ENCODE assay signal across 2 mouse cellular contexts in genomic region chr8:107217230-107217629, GRCm38 (mm10).
DNase-seq lines count a peak whose midpoint lies in the region; TF ChIP-seq lines count a peak whose summit lies in the region.
"Not testable (repeated sequence)": the region's sequence is repeated elsewhere in the genome, so short reads cannot be mapped to it uniquely, and the experiment has no call there.

No protein-coding gene starts in this region.

- DNase-seq in ES-E14 (ENCODE audit: low read depth, low spot score): not testable (repeated sequence)
- peak; percentile 31 for DNase-seq in MEL (ENCODE audit: low read depth, low spot score)

- H3K36me3 ChIP-seq in ES-E14 (ENCODE audit: control insufficient read depth, insufficient read depth, low read length, poor library complexity, severe bottlenecking): not testable (repeated sequence)
- H3K36me3 ChIP-seq in MEL (ENCODE audit: control insufficient read depth in 1 of 2, insufficient read depth in 2 of 2, low read length in 2 of 2): peaks cover 0 to 24% of the 10 kb centered on the region in 2 experiments; a peak in 2 of 4 replicates

- not testable (repeated sequence) for H3K9me3 ChIP-seq in ES-E14 (ENCODE audit: control insufficient read depth, insufficient read depth, low read depth, low read length); MEL (replicated peaks; ENCODE audit: insufficient read depth, low read length)

- H3K27me3 ChIP-seq in MEL (ENCODE audit: control insufficient read depth in 1 of 2, insufficient read depth in 2 of 2, low read length in 2 of 2): not testable (repeated sequence)

- not testable (repeated sequence) for H3K4me3 ChIP-seq in ES-E14 (ENCODE audit: insufficient read depth in 1 of 2, low read depth in 1 of 2, low read length in 2 of 2, poor library complexity in 1 of 2, severe bottlenecking in 1 of 2); MEL (ENCODE audit: control insufficient read depth in 1 of 2, insufficient read depth in 1 of 2, low read depth in 2 of 2, low read length in 2 of 2)

- not testable (repeated sequence) for TF ChIP-seq CTCF in MEL (IDR thresholded peaks at IDR 0.05 in 2 of 3, conservative IDR thresholded peaks at IDR 0.05 in 1 of 3; ENCODE audit: control insufficient read depth in 1 of 3, insufficient read depth in 1 of 3, low read depth in 2 of 3, low read length in 3 of 3, poor library complexity in 1 of 3, severe bottlenecking in 1 of 3)

- in situ Hi-C loops in ES-E14 (cut with MboI; ENCODE audit: low sequenced_read_pairs in 2 of 2, unreplicated experiment in 2 of 2): not testable (repeated sequence)

- H3K27ac ChIP-seq in ES-E14 (ENCODE audit: insufficient read depth, low read depth, low read length, poor library complexity, severe bottlenecking); MEL (ENCODE audit: control insufficient read depth, low read depth, low read length): not testable (repeated sequence)

- not testable (repeated sequence) for TF ChIP-seq RAD21 in MEL (IDR thresholded peaks at IDR 0.05; ENCODE audit: low read depth, low read length)

- H3K4me1 ChIP-seq in ES-E14 (ENCODE audit: control insufficient read depth in 2 of 2, insufficient read depth in 2 of 2, low read length in 2 of 2, poor library complexity in 1 of 2): not testable (repeated sequence)
- H3K4me1 ChIP-seq in MEL (ENCODE audit: control insufficient read depth in 1 of 2, insufficient read depth in 2 of 2, low read length in 2 of 2): peaks cover 13 to 29% of the 10 kb centered on the region in 2 experiments

- TF ChIP-seq EP300 in MEL (IDR thresholded peaks at IDR 0.05; ENCODE audit: low read depth in 1 of 2, low read length in 2 of 2): not testable (repeated sequence)

- H3K9ac ChIP-seq in ES-E14 (ENCODE audit: insufficient read depth, low read depth, low read length, poor library complexity, severe bottlenecking); MEL (ENCODE audit: control insufficient read depth, low read depth, low read length, poor library complexity, severe bottlenecking): not testable (repeated sequence)

- TF ChIP-seq POLR2A in MEL (IDR thresholded peaks at IDR 0.05; ENCODE audit: control insufficient read depth in 1 of 2, insufficient read depth in 1 of 2, low read depth in 1 of 2, low read length in 2 of 2, poor library complexity in 1 of 2): not testable (repeated sequence)

- not testable (repeated sequence) for H3K79me2 ChIP-seq in MEL (ENCODE audit: control insufficient read depth, insufficient read depth, low read length, poor library complexity)

TF ChIP-seq in ES-E14, 5 proteins besides CTCF, POLR2A, EP300 and RAD21:
- peak; percentile 54; the same call in 1 of the 2 replicates for TF ChIP-seq ZNF384 (IDR thresholded peaks at IDR 0.05; ENCODE audit: low read depth, low read length)

TF ChIP-seq in MEL, 35 proteins besides CTCF, POLR2A, EP300 and RAD21:
- peak; percentile 54; the same call in 1 of the 2 replicates for TF ChIP-seq ZNF384 (IDR thresholded peaks at IDR 0.05; ENCODE audit: low read depth, low read length)
